Mouse (Mus musculus) cortical plate, adult 2 months (tissue): ENCODE measurements at regions not wholly inside any gene's neighbourhood (a gene's known extent, or its start where the extent isn't known, plus 50 kb on each side); places are given as distances from the start of the nearest gene placed in this dataset.

ENCODE experiments used
- CTCF ChIP-seq: fragments of 200-500 bp; IDR thresholded peaks from 2 replicates; pipeline ENCODE4 v1.5.1; 2011; ENCODE audit warnings: mild to moderate bottlenecking, control low read depth, low read length; ENCODE audit not compliant: insufficient read depth; ENCODE audit errors: extremely low read depth
- POLR2A ChIP-seq: fragments of 200-500 bp; IDR thresholded peaks from 2 replicates; pipeline ENCODE4 v1.6.1; 2011; ENCODE audit warnings: mild to moderate bottlenecking, low read length, control low read depth; ENCODE audit not compliant: insufficient read depth; ENCODE audit errors: extremely low read depth

DNA sequence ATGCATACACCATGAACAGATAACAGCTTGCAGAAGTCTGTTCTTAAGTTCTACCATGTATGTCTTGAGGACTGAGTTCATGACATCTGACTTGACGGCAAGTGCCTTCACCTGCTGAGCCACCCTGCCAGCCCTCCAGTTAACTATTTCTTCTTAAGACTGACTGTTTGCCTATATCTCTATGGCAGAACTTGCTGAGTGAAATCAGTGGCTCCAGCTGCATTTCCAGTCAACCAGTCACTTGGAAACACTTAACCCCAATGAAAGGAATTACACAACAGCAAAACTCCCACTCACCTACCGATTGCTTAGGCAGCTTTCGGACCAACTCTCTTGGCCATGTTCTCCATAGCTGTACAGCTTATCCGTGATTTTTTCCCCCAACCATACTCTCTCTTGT is 64.8 kb upstream of the Daam1 start:
- TF ChIP-seq CTCF (no peak), POLR2A (no peak)
